Mouse (Mus musculus): ENCODE measurements around the gene Ccdc40.

DNA sequence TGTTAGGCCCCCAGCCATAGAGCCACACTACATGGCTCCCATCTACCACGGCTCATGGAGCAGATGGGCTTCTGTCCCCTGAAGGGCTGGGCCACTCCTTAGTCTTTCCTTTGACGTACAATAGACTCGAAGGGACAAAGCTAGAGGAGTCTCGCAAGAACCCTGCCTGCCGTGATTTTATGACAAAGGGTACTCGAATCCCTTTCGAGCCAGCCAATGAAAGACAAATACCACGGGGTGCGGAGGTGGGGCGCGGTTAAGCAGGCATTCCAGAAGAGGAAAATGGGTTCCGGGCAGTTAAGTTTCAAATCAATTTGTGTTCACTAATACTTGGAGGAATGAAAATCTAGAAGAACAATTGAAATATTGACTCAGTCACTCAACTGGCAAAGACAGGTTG, 11.1 kb downstream of the Ccdc40 start:
- no peak for TF ChIP-seq GATA1 (IDR thresholded peaks at IDR 0.05; ENCODE audit: borderline replicate concordance, low read length)
- no peak for TF ChIP-seq FLI1 (IDR thresholded peaks at IDR 0.05; ENCODE audit: low read length)

Measured in megakaryocyte, embryonic 14.5 days (primary cell).